ENCODE assay signal across 25 mouse cellular contexts in genomic region chr2:145877191-145877590, GRCm38 (mm10). TPM values are rescaled to one million over a fixed set of nuclear protein-coding genes. Genes with fewer than 3 reads are reported as not detected.
"Had no signal": no experiment of that assay in that cellular context is flagged by ENCODE, and none has a peak within 500 bp of the region (broad histone marks: within the 10 kb centered on the region; RNA-seq: fewer than 3 reads in every experiment).

No protein-coding gene starts in this region.

- H3K4me2 ChIP-seq: lung, embryonic 15.5 days; midbrain, embryonic 11.5 days; midbrain, embryonic 13.5 days; midbrain, embryonic 15.5 days; neural tube, embryonic 13.5 days; neural tube, embryonic 15.5 days had no signal

- H3K9me3 ChIP-seq: lung, embryonic 15.5 days; megakaryocyte, embryonic 14.5 days; midbrain, embryonic 13.5 days; midbrain, embryonic 15.5 days; neural tube, embryonic 13.5 days; neural tube, embryonic 15.5 days had no signal

- H3K27me3 ChIP-seq: lung, embryonic 15.5 days; midbrain, embryonic 13.5 days; midbrain, embryonic 15.5 days; neural tube, embryonic 13.5 days; neural tube, embryonic 15.5 days had no signal

- H3K27ac ChIP-seq: lung, embryonic 15.5 days; macrophage; midbrain, embryonic 13.5 days; midbrain, embryonic 15.5 days; neural tube, embryonic 13.5 days; neural tube, embryonic 15.5 days had no signal

- DNase-seq: liver, postnatal 0 days; lung, adult 2 months; lung, postnatal 14 days; lung, postnatal 36 days; retina, postnatal 1 day; right cerebral cortex, adult 18-20 months; right cerebral cortex, postnatal 25 days; right cerebral cortex, postnatal 4 days; spleen, adult 18-20 months; thymus, adult 18-20 months; thymus, postnatal 14 days; thymus, postnatal 36 days had no signal

- ATAC-seq: liver, postnatal 0 days; lung, postnatal 0 days; midbrain, embryonic 13.5 days; midbrain, embryonic 15.5 days had no signal

- H3K9ac ChIP-seq: liver, postnatal 0 days; lung, embryonic 15.5 days; midbrain, embryonic 13.5 days; midbrain, embryonic 15.5 days; neural tube, embryonic 13.5 days; neural tube, embryonic 15.5 days had no signal

- H3K4me3 ChIP-seq: lung, embryonic 15.5 days; megakaryocyte, embryonic 14.5 days; midbrain, embryonic 13.5 days; midbrain, embryonic 15.5 days; myocyte; neural tube, embryonic 13.5 days; neural tube, embryonic 15.5 days had no signal

- H3K4me1 ChIP-seq: lung, embryonic 15.5 days; midbrain, embryonic 13.5 days; midbrain, embryonic 15.5 days had no signal

RNA-seq across cellular contexts. Expression of gene Cfap61, which starts 57.4 kb away (rescaled TPM):
- polyA plus RNA-seq: liver, postnatal 0 days; macrophage; small intestine, adult 2 months; stomach, embryonic 14.5 days; urinary bladder, adult 2 months had no signal
